Mouse (Mus musculus): ENCODE measurements around the gene Lrp4. TPM values are rescaled to one million over a fixed set of nuclear protein-coding genes. Genes with fewer than 3 reads are reported as not detected.

Gene Lrp4
- polyA plus RNA-seq, 1 experiment: 5.9 TPM

DNA sequence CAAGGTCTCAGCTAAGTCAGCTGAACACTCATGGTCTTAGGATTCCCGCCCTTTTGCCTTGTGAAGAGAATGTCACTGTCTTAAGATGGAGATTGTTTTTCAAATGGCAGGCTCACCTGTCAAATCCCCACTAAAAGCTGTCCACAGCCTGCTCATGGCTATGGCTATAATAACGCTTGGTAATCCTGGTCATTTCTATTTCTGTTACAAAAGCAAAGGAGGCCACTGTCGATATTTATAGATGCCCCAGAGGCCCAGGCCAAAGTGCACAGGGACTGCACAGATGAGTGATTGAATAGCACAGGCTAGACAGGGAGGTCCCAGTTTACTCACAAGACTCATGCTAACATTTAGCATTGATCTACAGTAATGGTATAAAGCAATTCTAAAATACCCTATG, 28.2 kb upstream of the Lrp4 start:
- H3K4me1 ChIP-seq (ENCODE audit: control insufficient read depth, insufficient read depth, low read length): peaks cover 6% of the 10 kb centered on the region
- 61% methylated on average over 3 of the region's 3 CpGs for WGBS
- no peak overlapping the region for H3K27ac ChIP-seq (ENCODE audit: insufficient read depth, low read length)
- DNase-seq: no peak
- no peak overlapping the region for H3K4me3 ChIP-seq (replicated peaks; ENCODE audit: insufficient read depth, low read depth, low read length)
- TF ChIP-seq CTCF (IDR thresholded peaks at IDR 0.05; ENCODE audit: borderline replicate concordance, insufficient read depth, low read depth, low read length) (no peak), POLR2A (IDR thresholded peaks at IDR 0.05; ENCODE audit: borderline replicate concordance, insufficient read depth, low read length) (no peak)
- no peaks in the 10 kb centered on the region for H3K27me3 ChIP-seq (ENCODE audit: control insufficient read depth, insufficient read depth, low read length)

DNA sequence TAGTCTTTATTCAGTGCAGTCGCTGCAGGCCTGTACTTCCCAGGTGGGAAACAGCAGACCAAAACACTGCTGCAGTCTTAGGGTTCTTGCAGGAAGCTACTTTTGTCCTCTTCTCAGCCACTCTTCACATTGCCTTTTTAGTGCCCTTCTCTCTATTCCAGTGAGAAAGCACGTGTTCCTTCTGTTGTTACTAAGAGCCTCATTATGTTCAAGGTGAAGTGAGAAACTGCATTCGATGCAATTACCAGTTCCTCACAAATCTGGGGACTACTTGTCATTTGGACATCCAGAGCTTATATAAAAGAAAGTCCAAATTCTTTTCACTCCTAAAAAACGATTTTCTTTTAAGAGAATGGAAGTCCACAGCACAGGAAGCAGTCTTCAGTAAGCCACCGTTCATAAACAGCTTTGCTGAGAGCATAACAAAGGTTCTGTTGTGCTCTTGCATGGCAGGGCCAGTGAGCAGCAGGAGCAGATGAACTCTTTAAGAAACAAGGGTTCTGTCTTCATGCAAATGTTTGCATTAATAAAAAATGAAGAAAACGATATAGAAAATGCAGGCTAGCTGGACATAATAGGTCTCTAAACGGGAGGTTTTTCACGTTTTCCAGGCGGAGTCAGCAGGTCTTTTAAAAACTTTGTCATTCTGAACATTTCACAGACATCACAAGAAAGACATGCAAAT, 27.3 kb upstream of the Lrp4 start:
- Histone ChIP-seq H3K27ac (ENCODE audit: insufficient read depth, low read length) (no peak overlapping the region), H3K4me1 (ENCODE audit: control insufficient read depth, insufficient read depth, low read length) (peaks cover 6% of the 10 kb centered on the region), H3K4me3 (replicated peaks; ENCODE audit: insufficient read depth, low read depth, low read length) (no peak overlapping the region), H3K27me3 (ENCODE audit: control insufficient read depth, insufficient read depth, low read length) (no peaks in the 10 kb centered on the region)
- no peak for DNase-seq
- TF ChIP-seq POLR2A (IDR thresholded peaks at IDR 0.05; ENCODE audit: borderline replicate concordance, insufficient read depth, low read length) (no peak), CTCF (IDR thresholded peaks at IDR 0.05; ENCODE audit: borderline replicate concordance, insufficient read depth, low read depth, low read length) (no peak)
- WGBS: 19% methylated on average over 9 of the region's 9 CpGs

DNA sequence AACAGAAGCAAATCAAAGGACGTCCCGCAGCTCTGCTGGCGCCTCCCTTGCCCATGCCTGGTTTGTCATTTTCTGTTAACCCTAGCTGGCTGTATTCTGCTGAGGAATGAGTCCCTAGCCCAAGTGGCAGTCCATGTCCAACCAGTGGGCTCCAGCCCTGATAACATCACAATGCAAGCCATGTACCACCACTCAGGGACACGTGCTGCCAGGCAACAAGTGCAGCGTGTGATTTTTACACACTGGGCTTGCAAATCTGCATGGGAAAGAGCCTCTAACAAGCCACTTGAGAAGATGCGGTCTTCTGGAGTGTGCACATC, 26.8 kb upstream of the Lrp4 start:
- Histone ChIP-seq H3K4me1 (ENCODE audit: control insufficient read depth, insufficient read depth, low read length) (peaks cover 6% of the 10 kb centered on the region), H3K4me3 (replicated peaks; ENCODE audit: insufficient read depth, low read depth, low read length) (no peak overlapping the region), H3K27ac (ENCODE audit: insufficient read depth, low read length) (no peak overlapping the region), H3K27me3 (ENCODE audit: control insufficient read depth, insufficient read depth, low read length) (no peaks in the 10 kb centered on the region)
- TF ChIP-seq CTCF (IDR thresholded peaks at IDR 0.05; ENCODE audit: borderline replicate concordance, insufficient read depth, low read depth, low read length) (no peak), POLR2A (IDR thresholded peaks at IDR 0.05; ENCODE audit: borderline replicate concordance, insufficient read depth, low read length) (no peak)
- DNase-seq: peak; percentile 20 to 22
- WGBS: 14% methylated on average over 6 of the region's 6 CpGs

DNA sequence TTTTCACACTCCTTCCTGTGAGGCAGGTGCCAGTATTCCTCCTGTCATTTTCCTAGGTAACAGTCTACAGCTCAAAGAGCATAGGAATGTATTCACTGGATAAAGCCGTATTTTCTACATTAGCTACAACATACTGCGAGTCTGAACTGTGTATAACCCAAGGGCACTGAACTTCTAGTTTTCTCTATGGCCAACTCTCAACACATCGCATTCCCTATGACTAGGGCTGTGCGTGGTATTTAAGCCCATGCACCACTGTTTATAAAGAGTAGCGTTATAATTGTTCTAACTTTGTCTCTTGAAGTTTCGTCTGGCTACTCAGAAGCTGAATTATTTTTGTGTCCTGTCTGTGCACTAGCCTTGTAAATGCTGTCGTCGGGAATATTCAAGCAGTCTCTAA, 20.6 kb upstream of the Lrp4 start:
- Histone ChIP-seq H3K4me3 (replicated peaks; ENCODE audit: insufficient read depth, low read depth, low read length) (no peak overlapping the region), H3K4me1 (ENCODE audit: control insufficient read depth, insufficient read depth, low read length) (no peaks in the 10 kb centered on the region), H3K27ac (ENCODE audit: insufficient read depth, low read length) (no peak overlapping the region), H3K27me3 (ENCODE audit: control insufficient read depth, insufficient read depth, low read length) (no peaks in the 10 kb centered on the region)
- no peak for DNase-seq
- no peak for TF ChIP-seq POLR2A (IDR thresholded peaks at IDR 0.05; ENCODE audit: borderline replicate concordance, insufficient read depth, low read length)
- TF ChIP-seq CTCF (IDR thresholded peaks at IDR 0.05; ENCODE audit: borderline replicate concordance, insufficient read depth, low read depth, low read length): no peak
- 96% methylated on average over 8 of the region's 8 CpGs for WGBS

DNA sequence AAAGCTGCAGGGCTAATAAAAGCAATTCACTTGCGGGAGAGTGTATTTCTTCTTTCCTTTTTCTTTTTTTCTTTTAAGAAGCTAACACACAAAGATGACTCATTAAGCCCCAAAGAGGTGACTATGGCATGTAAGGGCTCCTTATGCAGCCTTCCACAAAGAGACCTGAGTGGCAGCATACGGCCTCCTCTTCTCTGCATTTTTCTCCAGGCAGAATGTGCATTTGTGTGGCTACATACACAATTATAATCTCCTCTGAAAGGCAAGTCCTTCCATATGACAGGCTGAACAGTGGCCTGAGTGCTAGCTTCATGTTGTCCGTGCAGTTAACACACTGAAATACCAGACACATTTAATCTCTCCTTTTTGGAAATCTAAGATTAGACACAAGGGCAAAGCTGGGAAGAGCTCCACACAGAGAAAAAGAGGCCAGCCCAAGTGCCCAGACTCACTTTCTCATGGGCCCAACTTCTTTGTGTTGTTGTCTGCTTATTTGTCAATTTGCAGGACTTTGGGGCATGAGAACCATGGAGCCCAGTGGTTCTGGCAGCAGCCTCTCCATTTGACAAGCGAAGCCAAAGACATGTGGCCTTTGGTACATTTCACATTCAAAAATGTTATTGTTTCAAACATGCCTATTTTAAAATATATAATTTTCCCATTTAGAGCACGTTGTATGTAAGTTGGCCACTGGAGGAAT, 20.0 kb upstream of the Lrp4 start:
- no peak overlapping the region for H3K27ac ChIP-seq (ENCODE audit: insufficient read depth, low read length)
- 90% methylated on average over 5 of the region's 5 CpGs for WGBS

DNA sequence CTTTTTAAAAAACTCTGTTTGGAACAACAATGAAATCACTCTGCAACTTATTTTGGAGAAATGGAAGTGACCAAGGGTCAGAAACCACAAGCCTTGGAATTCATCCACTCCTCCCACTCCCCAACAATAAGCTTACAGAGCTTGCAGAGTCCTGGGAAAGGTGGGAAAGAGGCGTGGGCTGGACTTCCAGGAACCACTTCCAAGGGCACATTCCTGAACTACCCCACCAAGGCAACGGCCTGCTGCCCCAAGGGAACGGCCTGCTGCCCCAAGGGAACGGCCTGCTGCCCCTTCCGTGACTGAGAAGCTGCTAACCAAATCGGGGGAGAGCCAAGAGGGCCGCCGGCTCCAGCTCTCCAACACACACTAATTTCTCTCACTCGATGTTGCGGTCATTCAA, 18.0 kb upstream of the Lrp4 start:
- TF ChIP-seq POLR2A (IDR thresholded peaks at IDR 0.05; ENCODE audit: borderline replicate concordance, insufficient read depth, low read length) (no peak), CTCF (IDR thresholded peaks at IDR 0.05; ENCODE audit: borderline replicate concordance, insufficient read depth, low read depth, low read length) (no peak)
- H3K4me3 ChIP-seq (replicated peaks; ENCODE audit: insufficient read depth, low read depth, low read length): no peak overlapping the region
- WGBS: 83% methylated on average over 10 of the region's 10 CpGs
- no peaks in the 10 kb centered on the region for H3K27me3 ChIP-seq (ENCODE audit: control insufficient read depth, insufficient read depth, low read length)
- no peaks in the 10 kb centered on the region for H3K4me1 ChIP-seq (ENCODE audit: control insufficient read depth, insufficient read depth, low read length)
- DNase-seq: no peak
- no peak overlapping the region for H3K27ac ChIP-seq (ENCODE audit: insufficient read depth, low read length)

More for the DNA sequence above, 20.0 kb upstream of the Lrp4 start:
- no peak for DNase-seq
- H3K27me3 ChIP-seq (ENCODE audit: control insufficient read depth, insufficient read depth, low read length): no peaks in the 10 kb centered on the region
- H3K4me3 ChIP-seq (replicated peaks; ENCODE audit: insufficient read depth, low read depth, low read length): no peak overlapping the region
- H3K4me1 ChIP-seq (ENCODE audit: control insufficient read depth, insufficient read depth, low read length): no peaks in the 10 kb centered on the region
- TF ChIP-seq CTCF (IDR thresholded peaks at IDR 0.05; ENCODE audit: borderline replicate concordance, insufficient read depth, low read depth, low read length) (no peak), POLR2A (IDR thresholded peaks at IDR 0.05; ENCODE audit: borderline replicate concordance, insufficient read depth, low read length) (no peak)

DNA sequence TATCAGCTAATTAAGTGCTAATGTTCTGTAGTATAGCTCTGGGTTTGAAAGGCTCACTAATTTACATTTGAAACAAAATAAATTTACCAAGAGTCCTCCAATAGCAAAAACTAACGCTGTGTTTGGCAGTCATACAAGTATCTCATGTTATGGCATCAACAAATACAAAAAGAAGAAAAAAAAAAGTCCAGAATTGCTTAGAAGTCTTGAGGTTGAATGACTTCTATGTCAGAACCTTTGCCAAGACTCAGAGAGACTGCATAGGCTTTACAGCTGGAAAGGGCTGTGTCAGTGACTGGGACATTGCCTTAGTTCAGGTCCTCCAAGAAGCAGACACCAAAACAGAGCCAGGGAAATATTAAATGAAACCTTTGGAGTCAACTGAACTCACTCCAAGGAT, 17.4 kb upstream of the Lrp4 start:
- H3K27ac ChIP-seq (ENCODE audit: insufficient read depth, low read length): no peak overlapping the region
- H3K27me3 ChIP-seq (ENCODE audit: control insufficient read depth, insufficient read depth, low read length): no peaks in the 10 kb centered on the region
- no peaks in the 10 kb centered on the region for H3K4me1 ChIP-seq (ENCODE audit: control insufficient read depth, insufficient read depth, low read length)
- DNase-seq: no peak
- 43% methylated on average over 1 of the region's 1 CpGs for WGBS
- H3K4me3 ChIP-seq (replicated peaks; ENCODE audit: insufficient read depth, low read depth, low read length): no peak overlapping the region
- TF ChIP-seq POLR2A (IDR thresholded peaks at IDR 0.05; ENCODE audit: borderline replicate concordance, insufficient read depth, low read length) (no peak), CTCF (IDR thresholded peaks at IDR 0.05; ENCODE audit: borderline replicate concordance, insufficient read depth, low read depth, low read length) (no peak)

DNA sequence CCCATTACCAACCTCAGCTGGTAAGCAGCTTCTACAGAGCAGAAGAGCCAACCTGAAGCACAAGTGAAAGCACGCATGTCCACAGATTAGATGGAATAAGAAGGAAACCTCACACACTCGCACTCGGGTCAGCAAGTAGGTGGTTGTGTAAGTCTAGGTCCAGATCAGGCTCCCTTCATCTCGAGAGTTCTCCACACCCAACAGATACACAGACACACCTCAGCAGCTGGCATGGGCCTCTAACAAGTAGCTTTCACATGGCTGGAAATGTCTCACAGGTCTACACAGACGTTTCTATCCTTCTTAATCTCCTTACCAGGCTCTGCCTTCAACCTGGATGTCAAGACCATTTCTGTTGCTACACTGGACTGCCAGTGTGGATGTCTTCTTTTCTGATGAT, 16.6 kb upstream of the Lrp4 start:
- Histone ChIP-seq H3K27ac (ENCODE audit: insufficient read depth, low read length) (no peak overlapping the region), H3K4me3 (replicated peaks; ENCODE audit: insufficient read depth, low read depth, low read length) (no peak overlapping the region), H3K27me3 (ENCODE audit: control insufficient read depth, insufficient read depth, low read length) (no peaks in the 10 kb centered on the region), H3K4me1 (ENCODE audit: control insufficient read depth, insufficient read depth, low read length) (no peaks in the 10 kb centered on the region)
- WGBS: 89% methylated on average over 5 of the region's 5 CpGs
- no peak for DNase-seq
- no peak for TF ChIP-seq POLR2A (IDR thresholded peaks at IDR 0.05; ENCODE audit: borderline replicate concordance, insufficient read depth, low read length)
- TF ChIP-seq CTCF (IDR thresholded peaks at IDR 0.05; ENCODE audit: borderline replicate concordance, insufficient read depth, low read depth, low read length): no peak
